ENCODE assay signal across 8 mouse cellular contexts in genomic region chr10:94829407-94829806, GRCm38 (mm10).
DNase-seq lines count a peak whose midpoint lies in the region; ATAC-seq and TF ChIP-seq lines count a peak whose summit lies in the region.

No protein-coding gene starts in this region.

- H3K27ac ChIP-seq in embryonic facial prominence, embryonic 14.5 days (replicated peaks; ENCODE audit: low read depth, low read length), result peak overlapping the region; percentile 89
- peak overlapping the region; percentile 87 for H3K27ac ChIP-seq in heart, embryonic 15.5 days

- peaks cover 37% of the 10 kb centered on the region for H3K4me1 ChIP-seq in embryonic facial prominence, embryonic 14.5 days (ENCODE audit: control insufficient read depth, insufficient read depth, low read length)
- H3K4me1 ChIP-seq in heart, embryonic 15.5 days (replicated peaks), result peaks cover 40% of the 10 kb centered on the region
- H3K4me1 ChIP-seq in lung, adult 2 months (ENCODE audit: control insufficient read depth, insufficient read depth, low read length), result peaks cover 6% of the 10 kb centered on the region

- peak; percentile 92 for ATAC-seq in embryonic facial prominence, embryonic 14.5 days (ENCODE audit: low read depth)
- peak; percentile 82 for ATAC-seq in heart, embryonic 15.5 days (replicated peaks; ENCODE audit: insufficient number of reproducible peaks, insufficient read depth, low FRiP score, low read depth)

- H3K4me2 ChIP-seq in embryonic facial prominence, embryonic 14.5 days (ENCODE audit: low read depth, low read length), result peak overlapping the region; percentile 41
- peak overlapping the region; percentile 45 for H3K4me2 ChIP-seq in heart, embryonic 15.5 days

- DNase-seq in 3134 (ENCODE audit: extremely low read depth, insufficient read length, low spot score), result peak; percentile 31
- peak; percentile 79 for DNase-seq in T-cell, adult 2 months (ENCODE audit: low spot score)
- DNase-seq in embryonic facial prominence, embryonic 14.5 days (ENCODE audit: low spot score), result peak; percentile 95
- peak; percentile 88 for DNase-seq in layer of hippocampus, adult 11-12 months (ENCODE audit: low spot score)
- DNase-seq in lung, adult 2 months, result peak; percentile 92
- DNase-seq in right cerebral cortex, adult 18-20 months, result peak; percentile 90
- peak; percentile 79 for DNase-seq in thymus, postnatal 4 days

- H3K36me3 ChIP-seq in embryonic facial prominence, embryonic 14.5 days (ENCODE audit: control insufficient read depth, insufficient read depth, low read length), result no peaks in the 10 kb centered on the region
- no peaks in the 10 kb centered on the region for H3K36me3 ChIP-seq in heart, embryonic 15.5 days

- 24% methylated on average over 6 of the region's 6 CpGs for WGBS in embryonic facial prominence, embryonic 14.5 days
- 13% methylated on average over 6 of the region's 6 CpGs for WGBS in heart, embryonic 15.5 days
- 0% methylated on average over 6 of the region's 6 CpGs for WGBS in lung, adult 2 months

- no peak for TF ChIP-seq POLR2A in lung, adult 2 months (IDR thresholded peaks at IDR 0.05; ENCODE audit: borderline replicate concordance, extremely low read depth, low read depth, low read length)

- no peaks in the 10 kb centered on the region for H3K9me3 ChIP-seq in embryonic facial prominence, embryonic 14.5 days (ENCODE audit: control insufficient read depth, low read length)
- H3K9me3 ChIP-seq in heart, embryonic 15.5 days (replicated peaks), result no peaks in the 10 kb centered on the region

- no peak for TF ChIP-seq CTCF in lung, adult 2 months (IDR thresholded peaks at IDR 0.05; ENCODE audit: insufficient read depth, low read length)

- no peak overlapping the region for H3K4me3 ChIP-seq in embryonic facial prominence, embryonic 14.5 days (ENCODE audit: low read depth, low read length)
- H3K4me3 ChIP-seq in heart, embryonic 15.5 days, result 0 out of 2 replicates have a peak overlapping the region, but pooled peaks have one; percentile 16
- peak overlapping the region; percentile 57 for H3K4me3 ChIP-seq in lung, adult 2 months (replicated peaks; ENCODE audit: extremely low read depth, low read depth, low read length)

- peak overlapping the region; percentile 41; the same call in 1 of the 2 replicates for H3K9ac ChIP-seq in embryonic facial prominence, embryonic 14.5 days (ENCODE audit: low read depth, low read length)
- no peak overlapping the region for H3K9ac ChIP-seq in heart, embryonic 15.5 days

- no peaks in the 10 kb centered on the region for H3K27me3 ChIP-seq in embryonic facial prominence, embryonic 14.5 days (replicated peaks; ENCODE audit: control insufficient read depth, insufficient read depth, low read length)
- no peaks in the 10 kb centered on the region for H3K27me3 ChIP-seq in heart, embryonic 15.5 days

Comparison
In these comparisons a context has a peak if more than half of its experiments do, and no peak if none do; other contexts are left out.
1. DNase-seq: peak in every context shown above with its lines; median percentile 95 in embryonic facial prominence, embryonic 14.5 days; 92 in lung, adult 2 months; 90 in right cerebral cortex, adult 18-20 months; 88 in layer of hippocampus, adult 11-12 months; 79 in T-cell, adult 2 months; 79 in thymus, postnatal 4 days; 31 in 3134.